Mouse (Mus musculus) stomach, embryonic 14.5 days (tissue): ENCODE measurements around the gene Ifitm7. TPM values are rescaled to one million over a fixed set of nuclear protein-coding genes. Genes with fewer than 3 reads are reported as not detected.

Experiments
- polyA plus RNA-seq: library from polyadenylated mRNA; unstranded; fragments of >200 nt; fragmentation: Nextera tagmentation; extraction: Ambion mirVana; gene quantifications from 2 replicates; pipeline ENCODE4 v1.2.1, GENCODE M21; 2014

The Ifitm7 gene
- polyA plus RNA-seq, 1 experiment from 2014 or later = not detected

Other genes starting within 250 kb of the Ifitm7 start
- gene Rrn3, start 206.2 kb downstream of the Ifitm7 start, polyA plus RNA-seq = 57.1 and 57.7 TPM in 2 replicates
- gene Ntan1, start 168.0 kb downstream of the Ifitm7 start, polyA plus RNA-seq = 189 and 216 TPM in 2 replicates
- 103 and 113 TPM in 2 replicates for gene Pdxdc1, start 83.8 kb downstream of the Ifitm7 start, polyA plus RNA-seq
- gene Mpv17l, start 83.7 kb downstream of the Ifitm7 start, polyA plus RNA-seq = 6.9 and 9.7 TPM in 2 replicates
- gene 2900011O08Rik, start 284 bp downstream of the Ifitm7 start, polyA plus RNA-seq = 2.5 and 3.2 TPM in 2 replicates
- gene Nde1, start 176.4 kb upstream of the Ifitm7 start, polyA plus RNA-seq = 103 and 111 TPM in 2 replicates
- 22.2 and 24.3 TPM in 2 replicates for gene Marf1, start 176.5 kb upstream of the Ifitm7 start, polyA plus RNA-seq